Mouse (Mus musculus) olfactory bulb, adult 2 months (tissue): ENCODE measurements around the gene Faah.

Experiments
- CTCF ChIP-seq: fragments of 200-500 bp; IDR thresholded peaks from 2 replicates; pipeline ENCODE4 v1.5.1; 2012; ENCODE audit warnings: low read depth, mild to moderate bottlenecking, low read length, moderate library complexity; ENCODE audit not compliant: insufficient read depth
- POLR2A ChIP-seq: fragments of 200-500 bp; IDR thresholded peaks from 2 replicates; pipeline ENCODE4 v1.6.1; 2012; ENCODE audit warnings: mild to moderate bottlenecking, low read depth, low read length, moderate library complexity; ENCODE audit not compliant: insufficient read depth

DNA sequence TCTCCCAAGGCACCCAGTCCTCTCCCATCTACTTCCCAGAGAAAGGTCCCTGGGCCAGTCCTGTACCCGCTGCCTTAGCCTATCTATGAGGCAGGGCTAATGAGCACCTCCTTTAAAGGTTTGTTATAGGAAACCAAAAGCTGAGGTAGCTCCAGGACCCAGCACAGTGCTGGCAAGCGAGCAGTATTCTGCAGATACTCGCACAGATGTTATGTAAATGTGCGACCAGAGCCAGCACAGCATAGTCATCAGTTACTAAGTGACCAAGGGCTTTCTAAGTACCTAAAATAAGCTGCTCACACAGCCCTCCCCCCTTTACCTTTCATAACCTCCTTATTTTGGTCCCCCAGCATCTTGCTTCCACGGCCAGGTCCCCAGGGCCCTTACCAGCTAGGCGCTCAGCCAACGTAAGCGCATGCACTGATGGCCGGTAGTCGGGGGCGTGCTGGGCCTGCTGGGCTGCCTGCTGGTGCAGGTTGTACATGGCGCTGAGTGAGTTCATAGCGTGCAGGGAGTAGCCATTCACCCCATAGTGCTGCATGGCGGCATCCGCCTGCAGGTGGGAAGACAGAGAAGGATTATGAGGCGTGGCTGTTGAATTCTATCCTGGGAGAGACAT lies 94.4 kb downstream of the Faah start:
- no peak for TF ChIP-seq POLR2A
- TF ChIP-seq CTCF, result no peak
